Mouse (Mus musculus) heart, postnatal 14 days (tissue): ENCODE data around the gene Olfr291. TPM values are rescaled to one million over a fixed set of nuclear protein-coding genes. Genes with fewer than 3 reads are reported as not detected.

Experiments used
- DNase-seq, 2 experiments: peaks; one replicate each; pipeline ENCODE4 v3.0.0; 2021 to 2022
- intact Hi-C: fragments of 180-260 bp; cut with DNase I; formaldehyde crosslinking; loops from one replicate; pipeline ENCODE4 v1.15.1; 2025
- long read RNA-seq, 2 experiments: library from polyadenylated mRNA; stranded (forward); transcript quantifications; one replicate each; pipeline ENCODE4 v2.0.0; 2021
- total RNA-seq, 2 experiments: library from RNA; stranded (reverse); gene quantifications; 2 replicates each; pipeline ENCODE4 v1.2.3; 2021

The Olfr291 gene
- not detected for total RNA-seq
- long read RNA-seq, experiment 1 = 0 reads
- long read RNA-seq, experiment 2 = 0 reads

- intact Hi-C loops = no loop called here
- DNase-seq = no peak
These were observed at the start of gene Olfr291 for GRCm38 (mm10) chr7:84853253-84853652. Gene Olfr291, plus strand, starts transcription at chr7:84853553.

- no peak for DNase-seq
- intact Hi-C loops = no loop called here
These were observed 48.1 kb upstream of the Olfr291 start for GRCm38 (mm10) chr7:84805224-84805623.

- intact Hi-C loops = no loop called here
- DNase-seq = no peak
These were observed 47.2 kb upstream of the Olfr291 start for GRCm38 (mm10) chr7:84806159-84806558.

GRCm38 (mm10) chr7:84884530-84884929, 31.2 kb downstream of the Olfr291 start:
- intact Hi-C loops = no loop called here
- DNase-seq = no peak

Other genes with a start within 250 kb of the Olfr291 start
- 1 to 10 TPM; 5.4 to 8.2 TPM for gene Fah, start 246.8 kb upstream of the Olfr291 start, total RNA-seq
- 10 to 100 TPM; 95.4 to 97.4 TPM for gene Zfand6, start 163.6 kb upstream of the Olfr291 start, total RNA-seq
- not detected for gene Vmn2r65, start 110.6 kb downstream of the Olfr291 start, total RNA-seq
- gene Vmn2r66, start 158.7 kb downstream of the Olfr291 start, total RNA-seq = not detected